Mouse (Mus musculus) intestine, embryonic 16.5 days (tissue): Measurements from ENCODE around the gene Ms4a4d. TPM values are rescaled to one million over a fixed set of nuclear protein-coding genes. Genes with fewer than 3 reads are reported as not detected.
"Not testable (repeated sequence)": the region's sequence is repeated elsewhere in the genome, so short reads cannot be mapped to it uniquely, and the experiment has no call there.

ENCODE experiments used
- ATAC-seq: fragments of 200-750 bp; cut with Nextera tagmentation; 2 replicates; pipeline ENCODE4 v1.8.0; 2017; ENCODE audit warnings: moderate TSS enrichment, moderate library complexity
- H3K27ac ChIP-seq: fragments of 300-500 bp; sonication (generic); 2 replicates; pipeline ENCODE4 v1.5.1; 2014; ENCODE audit warnings: mild to moderate bottlenecking, low read length
- H3K27me3 ChIP-seq: fragments of 300-500 bp; sonication (generic); replicated peaks from 2 replicates; pipeline ENCODE4 v1.6.1; 2014; ENCODE audit warnings: low read length, control low read depth, mixed read lengths; ENCODE audit not compliant: control insufficient read depth, insufficient read depth
- H3K36me3 ChIP-seq: fragments of 300-500 bp; sonication (generic); 2 replicates; pipeline ENCODE4 v1.6.1; 2014; ENCODE audit warnings: low read length, control low read depth; ENCODE audit not compliant: control insufficient read depth, insufficient read depth
- H3K4me1 ChIP-seq: fragments of 300-500 bp; sonication (generic); 2 replicates; pipeline ENCODE4 v1.6.1; 2014; ENCODE audit warnings: low read length, control low read depth, mixed read lengths; ENCODE audit not compliant: control insufficient read depth, insufficient read depth
- H3K4me2 ChIP-seq: fragments of 300-500 bp; sonication (generic); 2 replicates; pipeline ENCODE4 v1.6.1; 2014; ENCODE audit warnings: low read depth, low read length, control low read depth
- H3K4me3 ChIP-seq: fragments of 300-500 bp; sonication (generic); 2 replicates; pipeline ENCODE4 v1.5.1; 2014; ENCODE audit warnings: mild to moderate bottlenecking, low read length
- H3K9ac ChIP-seq: fragments of 300-500 bp; sonication (generic); 2 replicates; pipeline ENCODE4 v1.6.1; 2014; ENCODE audit warnings: low read depth, low read length
- H3K9me3 ChIP-seq: fragments of 300-500 bp; sonication (generic); 2 replicates; pipeline ENCODE4 v1.6.1; 2016; ENCODE audit warnings: low read length, control low read depth; ENCODE audit not compliant: control insufficient read depth
- WGBS: fragments of 180-500 bp; shearing (Covaris S2); extraction: QIAGEN DNeasy Blood & Tissue Kit; methylation state at CpG from one replicate; pipeline ENCODE4 v1.1.7; 2014; 5-methylcytosine and 5-hydroxymethylcytosine counted together
- polyA plus RNA-seq: library from polyadenylated mRNA; unstranded; fragments of >200 nt; fragmentation: Nextera tagmentation; extraction: Ambion mirVana; gene quantifications from 2 replicates; pipeline ENCODE4 v1.2.1, GENCODE M21; 2015

Ms4a4d gene
- polyA plus RNA-seq, 1 experiment from 2014 or later: 4.0 TPM

DNA sequence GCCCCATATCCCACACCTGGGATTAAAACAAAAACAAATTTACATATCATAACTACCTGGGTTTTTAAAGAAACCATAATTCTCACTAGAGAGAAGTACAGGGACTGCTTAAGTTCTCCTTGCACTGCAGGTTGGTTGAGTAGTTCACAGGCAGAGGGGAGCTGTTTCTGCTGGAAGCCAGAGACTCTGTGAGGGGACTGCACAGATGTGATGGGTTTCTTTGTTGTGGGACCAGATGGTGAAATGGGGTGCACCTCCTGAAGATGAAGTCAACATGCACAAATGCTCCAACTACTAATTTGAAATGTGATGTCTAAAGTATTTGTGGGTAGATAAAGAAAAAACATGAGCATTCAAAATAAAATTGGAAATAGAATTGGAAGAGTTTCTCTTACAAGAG lies 11.3 kb downstream of the Ms4a4d start:
- H3K27ac ChIP-seq: no peak overlapping the region
- no peak for ATAC-seq
- no peaks in the 10 kb centered on the region for H3K9me3 ChIP-seq
- no peak overlapping the region for H3K9ac ChIP-seq
- H3K4me1 ChIP-seq: no peaks in the 10 kb centered on the region
- no peak overlapping the region for H3K4me2 ChIP-seq
- H3K36me3 ChIP-seq: no peaks in the 10 kb centered on the region
- no peak overlapping the region for H3K4me3 ChIP-seq
- no peaks in the 10 kb centered on the region for H3K27me3 ChIP-seq

DNA sequence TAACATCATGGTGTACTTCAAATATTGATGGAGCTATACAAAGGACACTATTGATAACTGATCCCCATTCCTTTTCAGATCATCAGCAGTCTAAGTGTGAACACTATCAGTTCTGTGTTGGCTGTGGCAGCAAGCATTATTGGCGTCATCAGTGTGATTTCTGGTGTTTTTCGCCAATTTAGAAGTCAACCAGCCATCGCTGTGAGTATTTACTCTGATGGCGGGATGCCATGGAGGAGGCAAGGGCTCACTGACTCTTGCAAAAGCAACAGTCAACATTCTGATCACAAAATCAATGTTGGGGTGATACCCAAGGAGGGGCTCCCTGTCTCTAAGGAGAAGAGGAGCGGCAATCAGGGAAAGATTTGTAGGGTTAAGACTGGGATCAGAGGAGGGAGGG lies 18.1 kb downstream of the Ms4a4d start:
- Histone ChIP-seq H3K27ac (no peak overlapping the region), H3K4me3 (no peak overlapping the region), H3K9me3 (no peaks in the 10 kb centered on the region), H3K4me2 (no peak overlapping the region), H3K9ac (no peak overlapping the region), H3K4me1 (no peaks in the 10 kb centered on the region), H3K36me3 (no peaks in the 10 kb centered on the region), H3K27me3 (no peaks in the 10 kb centered on the region)
- WGBS: 86% methylated on average over 5 of the region's 5 CpGs
- ATAC-seq: no peak

DNA sequence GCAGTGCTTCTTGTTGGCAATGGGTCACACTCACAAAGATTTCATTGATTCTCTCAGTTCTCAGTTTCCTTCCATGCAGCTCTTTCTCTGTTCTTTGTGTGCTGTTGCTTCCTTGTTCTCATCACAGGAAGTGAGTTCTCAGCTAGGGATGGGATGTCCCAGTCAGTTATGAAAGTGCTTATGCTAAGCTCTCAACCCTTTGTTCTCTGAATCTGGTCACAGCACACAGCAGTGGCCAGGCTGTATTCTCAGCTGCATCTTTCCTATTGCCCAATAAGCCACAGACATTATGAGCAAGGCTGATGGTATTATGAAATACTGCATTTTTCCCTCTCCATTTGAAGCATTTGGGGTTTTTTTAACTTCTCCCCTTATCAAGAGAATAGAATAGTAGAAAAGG lies 23.0 kb downstream of the Ms4a4d start:
- H3K9ac ChIP-seq, H3K4me1 ChIP-seq, H3K36me3 ChIP-seq, H3K4me3 ChIP-seq, ATAC-seq, H3K27me3 ChIP-seq, H3K27ac ChIP-seq, H3K9me3 ChIP-seq, H3K4me2 ChIP-seq: not testable (repeated sequence)

DNA sequence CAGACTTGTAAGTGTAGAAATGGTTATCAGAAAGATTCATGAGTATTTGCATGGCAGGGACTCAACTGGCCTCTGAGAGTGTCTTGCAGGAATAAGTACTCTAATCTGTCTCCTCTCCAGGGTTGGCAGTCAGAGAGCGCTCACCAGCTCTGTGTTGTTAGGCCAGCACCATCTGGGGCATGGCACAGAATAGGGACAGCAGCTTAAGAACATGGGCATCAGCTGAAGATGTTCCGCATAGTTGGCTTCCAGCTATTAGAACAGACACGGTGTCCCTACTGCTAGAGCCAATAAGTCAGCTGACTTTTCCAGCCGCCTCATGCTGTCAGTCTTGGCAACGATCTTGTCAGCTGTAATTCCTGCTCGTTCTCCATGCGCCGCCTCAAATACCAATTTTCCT lies 38.4 kb downstream of the Ms4a4d start:
- H3K4me1 ChIP-seq: no peaks in the 10 kb centered on the region
- H3K9me3 ChIP-seq: no peaks in the 10 kb centered on the region
- no peak overlapping the region for H3K4me3 ChIP-seq
- no peaks in the 10 kb centered on the region for H3K36me3 ChIP-seq
- no peak overlapping the region for H3K9ac ChIP-seq
- no peak overlapping the region for H3K27ac ChIP-seq
- no peak for ATAC-seq
- H3K4me2 ChIP-seq: no peak overlapping the region
- WGBS: 84% methylated on average over 8 of the region's 8 CpGs
- no peaks in the 10 kb centered on the region for H3K27me3 ChIP-seq

DNA sequence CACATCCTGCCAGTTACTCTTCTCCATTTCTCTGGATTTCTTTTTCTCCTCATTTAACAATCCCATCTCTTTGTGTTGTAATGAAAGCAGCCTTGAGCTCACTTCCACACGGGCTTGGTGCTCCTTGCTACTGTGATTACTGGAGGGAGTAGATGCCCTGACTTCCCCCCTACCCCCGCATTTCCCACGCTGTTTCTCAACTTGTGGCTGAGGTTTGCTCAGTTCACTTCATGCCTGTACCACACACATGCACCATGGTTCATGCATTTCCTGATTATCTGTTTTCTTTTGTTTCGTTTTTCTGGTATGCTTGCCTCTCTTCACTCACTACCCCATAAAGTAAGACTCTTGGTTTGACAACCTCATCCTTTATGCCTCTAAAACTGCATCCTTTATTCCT lies 52.6 kb downstream of the Ms4a4d start:
- WGBS: 74% methylated on average over 4 of the region's 4 CpGs
- H3K36me3 ChIP-seq: no peaks in the 10 kb centered on the region

DNA sequence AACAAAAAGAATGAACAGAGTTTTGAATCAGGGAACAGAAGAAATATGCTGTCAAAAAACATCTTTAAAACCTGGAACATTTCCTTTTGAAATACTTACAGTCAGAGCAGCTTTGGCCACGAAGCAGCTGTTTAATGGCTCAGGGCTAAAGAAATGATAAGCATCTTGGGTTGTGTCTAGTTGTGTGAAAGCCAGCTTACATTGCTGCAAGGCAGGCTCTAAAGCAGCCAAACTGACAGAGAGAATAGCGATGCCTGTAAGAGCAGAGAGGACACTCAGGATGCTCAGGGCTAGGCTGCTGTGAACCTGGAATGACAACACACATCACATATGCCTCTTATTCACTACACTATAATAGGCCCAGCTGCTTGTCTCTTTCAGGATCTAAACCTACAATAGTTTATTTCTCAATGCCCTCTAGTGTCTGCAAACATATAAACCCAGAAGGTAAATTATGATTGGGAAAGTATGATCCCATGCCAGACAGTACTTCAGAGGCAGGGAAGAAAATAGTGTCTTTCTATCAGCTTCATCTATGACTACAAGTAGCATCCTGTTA lies 53.4 kb downstream of the Ms4a4d start:
- Histone ChIP-seq H3K9ac (no peak overlapping the region), H3K4me3 (no peak overlapping the region), H3K36me3 (no peaks in the 10 kb centered on the region), H3K27ac (no peak overlapping the region), H3K4me2 (no peak overlapping the region), H3K9me3 (no peaks in the 10 kb centered on the region), H3K27me3 (no peaks in the 10 kb centered on the region), H3K4me1 (no peaks in the 10 kb centered on the region)
- ATAC-seq: no peak
- WGBS: 74% methylated on average over 2 of the region's 2 CpGs

More for the DNA sequence above, 52.6 kb downstream of the Ms4a4d start:
- ATAC-seq: no peak
- H3K27me3 ChIP-seq: no peaks in the 10 kb centered on the region
- no peak overlapping the region for H3K4me3 ChIP-seq
- H3K4me1 ChIP-seq: no peaks in the 10 kb centered on the region
- H3K9ac ChIP-seq: no peak overlapping the region
- H3K4me2 ChIP-seq: no peak overlapping the region
- H3K27ac ChIP-seq: no peak overlapping the region
- H3K9me3 ChIP-seq: no peaks in the 10 kb centered on the region

DNA sequence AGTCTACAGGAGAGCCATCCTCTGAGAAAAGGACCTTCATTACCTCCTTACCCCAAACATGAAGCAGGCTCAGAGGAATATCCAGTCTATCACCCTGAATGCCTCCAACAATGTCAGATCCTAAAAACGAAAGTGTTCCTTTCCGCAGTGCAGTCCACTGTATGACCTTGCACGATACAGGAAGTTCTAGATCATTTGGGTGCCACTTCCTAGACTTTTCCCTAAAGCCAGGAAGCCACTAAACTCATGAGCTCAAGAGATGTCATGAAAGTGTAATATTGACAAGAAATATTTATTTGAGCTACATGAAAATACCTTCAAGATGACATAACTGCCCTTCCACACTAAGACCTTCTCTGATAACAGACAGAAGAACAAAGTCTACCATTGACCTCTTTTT lies 64.7 kb downstream of the Ms4a4d start:
- Histone ChIP-seq H3K27me3 (no peaks in the 10 kb centered on the region), H3K4me2 (no peak overlapping the region), H3K27ac (no peak overlapping the region), H3K36me3 (no peaks in the 10 kb centered on the region), H3K9me3 (no peaks in the 10 kb centered on the region), H3K4me3 (no peak overlapping the region), H3K9ac (no peak overlapping the region), H3K4me1 (no peaks in the 10 kb centered on the region)
- no peak for ATAC-seq
- WGBS: 82% methylated on average over 3 of the region's 3 CpGs

DNA sequence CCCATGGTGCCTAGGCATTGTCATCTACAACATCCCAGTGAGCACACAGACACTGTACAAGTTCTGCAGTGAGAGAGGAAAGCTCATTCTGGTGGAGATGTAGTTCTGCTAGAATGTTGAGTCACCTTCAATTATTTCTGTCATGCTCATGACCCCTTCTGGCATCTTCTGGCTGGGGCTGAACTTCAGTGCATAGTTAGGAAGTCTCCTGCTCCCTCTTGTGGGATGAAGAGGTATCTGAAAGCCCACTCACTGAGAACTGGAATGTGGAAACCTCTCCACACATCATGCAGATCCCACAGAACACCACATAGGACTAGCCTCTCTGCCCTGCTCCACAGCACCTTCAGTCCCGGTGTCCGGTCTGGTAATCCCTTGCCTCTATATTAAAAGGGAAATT lies 65.4 kb downstream of the Ms4a4d start:
- Histone ChIP-seq H3K27me3 (no peaks in the 10 kb centered on the region), H3K36me3 (no peaks in the 10 kb centered on the region), H3K4me1 (no peaks in the 10 kb centered on the region), H3K9ac (no peak overlapping the region), H3K27ac (no peak overlapping the region), H3K4me3 (no peak overlapping the region), H3K4me2 (no peak overlapping the region), H3K9me3 (no peaks in the 10 kb centered on the region)
- ATAC-seq: no peak
- 83% methylated on average over 2 of the region's 2 CpGs for WGBS

DNA sequence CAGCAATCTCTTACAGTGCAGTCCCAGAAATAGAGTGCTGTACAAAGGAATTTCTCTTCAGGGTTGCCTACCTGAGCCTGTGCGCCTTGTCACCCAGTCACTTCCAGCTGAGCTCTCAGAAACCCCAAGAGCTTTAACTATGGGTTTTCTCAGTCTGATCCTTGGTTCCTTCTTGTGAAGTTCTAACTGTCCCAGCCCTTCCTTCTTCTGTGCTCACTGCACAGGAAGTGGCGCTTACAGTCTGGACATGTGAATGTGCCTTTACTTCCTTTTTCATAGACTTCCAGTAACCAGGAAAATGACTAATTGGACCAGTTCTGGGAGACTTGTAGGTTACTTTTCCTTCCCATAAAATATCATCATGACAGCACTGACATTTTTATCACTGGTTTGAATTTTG lies 68.0 kb downstream of the Ms4a4d start, which contains the start of gene Ms4a6d:
Gene Ms4a6d (minus strand): TSS at position 247 of the 400 bp plus-strand sequence.
- no peaks in the 10 kb centered on the region for H3K4me1 ChIP-seq
- no peak within 1 kb of the TSS for H3K4me2 ChIP-seq
- H3K27me3 ChIP-seq: no peaks in the 10 kb centered on the region
- ATAC-seq: no peak
- WGBS: 85% methylated on average over 2 of the region's 2 CpGs
- H3K4me3 ChIP-seq: no peak within 1 kb of the TSS
- no peak within 1 kb of the TSS for H3K9ac ChIP-seq
- H3K27ac ChIP-seq: no peak within 1 kb of the TSS
- H3K36me3 ChIP-seq: no peaks in the 10 kb centered on the region
- no peaks in the 10 kb centered on the region for H3K9me3 ChIP-seq
